Mouse (Mus musculus): ENCODE results near the gene G430095P16Rik. TPM values are rescaled to one million over a fixed set of nuclear protein-coding genes. Genes with fewer than 3 reads are reported as not detected.

G430095P16Rik gene
- polyA plus RNA-seq, 1 experiment from 2014 or later: 2.1 TPM

GRCm38 (mm10) chr8:84716790-84717189 lies 6.0 kb upstream of the G430095P16Rik start:
- Histone ChIP-seq H3K4me1 (peaks cover 36% of the 10 kb centered on the region), H3K27me3 (ENCODE audit: insufficient read depth, poor library complexity, severe bottlenecking) (peaks cover 100% of the 10 kb centered on the region), H3K4me3 (no peak overlapping the region), H3K9me3 (no peaks in the 10 kb centered on the region), H3K36me3 (no peaks in the 10 kb centered on the region), H3K27ac (no peak overlapping the region)
- DNase-seq (ENCODE audit: low spot score): no peak
- 85% methylated on average over 11 of the region's 11 CpGs for WGBS

GRCm38 (mm10) chr8:84718476-84718875 lies 4.3 kb upstream of the G430095P16Rik start:
- 81% methylated on average over 5 of the region's 5 CpGs for WGBS
- Histone ChIP-seq H3K27ac (no peak overlapping the region), H3K27me3 (ENCODE audit: insufficient read depth, poor library complexity, severe bottlenecking) (peaks cover 92% of the 10 kb centered on the region), H3K36me3 (no peaks in the 10 kb centered on the region), H3K9me3 (no peaks in the 10 kb centered on the region), H3K4me1 (peaks cover 35% of the 10 kb centered on the region), H3K4me3 (no peak overlapping the region)
- DNase-seq (ENCODE audit: low spot score): no peak

- DNase-seq (ENCODE audit: low spot score): no peak
- H3K4me3 ChIP-seq: no peak overlapping the region
- no peaks in the 10 kb centered on the region for H3K36me3 ChIP-seq
- WGBS: 81% methylated on average over 5 of the region's 5 CpGs
- no peaks in the 10 kb centered on the region for H3K9me3 ChIP-seq
- H3K4me1 ChIP-seq: peaks cover 35% of the 10 kb centered on the region
- peaks cover 92% of the 10 kb centered on the region for H3K27me3 ChIP-seq (ENCODE audit: insufficient read depth, poor library complexity, severe bottlenecking)
- H3K27ac ChIP-seq: no peak overlapping the region
Measured at GRCm38 (mm10) chr8:84718959-84719690, 3.7 kb upstream of the G430095P16Rik start.

GRCm38 (mm10) chr8:84722530-84722849 lies 317 bp upstream of the G430095P16Rik start:
- peak overlapping the region; percentile 87 for H3K27ac ChIP-seq
- peaks cover 75% of the 10 kb centered on the region for H3K27me3 ChIP-seq (ENCODE audit: insufficient read depth, poor library complexity, severe bottlenecking)
- no peaks in the 10 kb centered on the region for H3K36me3 ChIP-seq
- no peak for DNase-seq (ENCODE audit: low spot score)
- 61% methylated on average over 6 of the region's 6 CpGs for WGBS
- peak overlapping the region; percentile 38 for H3K4me3 ChIP-seq
- H3K4me1 ChIP-seq: peaks cover 58% of the 10 kb centered on the region
- no peaks in the 10 kb centered on the region for H3K9me3 ChIP-seq

GRCm38 (mm10) chr8:84723571-84723900 lies 729 bp downstream of the G430095P16Rik start:
- Histone ChIP-seq H3K36me3 (no peaks in the 10 kb centered on the region), H3K9me3 (no peaks in the 10 kb centered on the region), H3K4me1 (peaks cover 68% of the 10 kb centered on the region), H3K27me3 (ENCODE audit: insufficient read depth, poor library complexity, severe bottlenecking) (peaks cover 71% of the 10 kb centered on the region), H3K4me3 (peak overlapping the region; percentile 38), H3K27ac (peak overlapping the region; percentile 87)
- DNase-seq (ENCODE audit: low spot score): no peak
- 28% methylated on average over 7 of the region's 7 CpGs for WGBS

- Histone ChIP-seq H3K27ac (peak overlapping the region; percentile 87), H3K27me3 (ENCODE audit: insufficient read depth, poor library complexity, severe bottlenecking) (peaks cover 70% of the 10 kb centered on the region), H3K9me3 (no peaks in the 10 kb centered on the region), H3K4me1 (peaks cover 73% of the 10 kb centered on the region), H3K36me3 (no peaks in the 10 kb centered on the region), H3K4me3 (peak overlapping the region; percentile 17; the same call in 1 of the 2 replicates)
- no peak for DNase-seq (ENCODE audit: low spot score)
- 38% methylated on average over 9 of the region's 9 CpGs for WGBS
Measured at GRCm38 (mm10) chr8:84724683-84725082, 1.9 kb downstream of the G430095P16Rik start.

GRCm38 (mm10) chr8:84725246-84725940 lies 2.6 kb downstream of the G430095P16Rik start:
- H3K4me3 ChIP-seq: 0 out of 2 replicates have a peak overlapping the region, but pooled peaks have one; percentile 7
- peaks cover 70% of the 10 kb centered on the region for H3K27me3 ChIP-seq (ENCODE audit: insufficient read depth, poor library complexity, severe bottlenecking)
- H3K4me1 ChIP-seq: peaks cover 80% of the 10 kb centered on the region
- DNase-seq (ENCODE audit: low spot score): no peak
- WGBS: 50% methylated on average over 10 of the region's 10 CpGs
- H3K36me3 ChIP-seq: no peaks in the 10 kb centered on the region
- H3K9me3 ChIP-seq: no peaks in the 10 kb centered on the region
- peak overlapping the region; percentile 87 for H3K27ac ChIP-seq

- WGBS: 17% methylated on average over 3 of the region's 3 CpGs
- Histone ChIP-seq H3K9me3 (no peaks in the 10 kb centered on the region), H3K27me3 (ENCODE audit: insufficient read depth, poor library complexity, severe bottlenecking) (peaks cover 70% of the 10 kb centered on the region), H3K27ac (peak overlapping the region; percentile 87; the same call in 1 of the 2 replicates), H3K4me1 (peaks cover 85% of the 10 kb centered on the region), H3K36me3 (no peaks in the 10 kb centered on the region), H3K4me3 (no peak overlapping the region)
- DNase-seq (ENCODE audit: low spot score): no peak
Measured at GRCm38 (mm10) chr8:84725941-84726259, 3.1 kb downstream of the G430095P16Rik start.

- no peak overlapping the region for H3K4me3 ChIP-seq
- H3K27ac ChIP-seq: peak overlapping the region; percentile 74
- DNase-seq (ENCODE audit: low spot score): no peak
Measured at GRCm38 (mm10) chr8:84728474-84728873, 5.7 kb downstream of the G430095P16Rik start.

GRCm38 (mm10) chr8:84729921-84730362 lies 7.1 kb downstream of the G430095P16Rik start:
- Histone ChIP-seq H3K4me3 (peak overlapping the region; percentile 27; the same call in 1 of the 2 replicates), H3K36me3 (no peaks in the 10 kb centered on the region), H3K27ac (peak overlapping the region; percentile 87), H3K4me1 (peaks cover 87% of the 10 kb centered on the region), H3K9me3 (no peaks in the 10 kb centered on the region), H3K27me3 (ENCODE audit: insufficient read depth, poor library complexity, severe bottlenecking) (peaks cover 75% of the 10 kb centered on the region)
- 84% methylated on average over 16 of the region's 16 CpGs for WGBS
- DNase-seq (ENCODE audit: low spot score): no peak

More at GRCm38 (mm10) chr8:84728474-84728873, 5.7 kb downstream of the G430095P16Rik start:
- H3K36me3 ChIP-seq: no peaks in the 10 kb centered on the region
- WGBS: 80% methylated on average over 3 of the region's 3 CpGs
- peaks cover 75% of the 10 kb centered on the region for H3K27me3 ChIP-seq (ENCODE audit: insufficient read depth, poor library complexity, severe bottlenecking)
- peaks cover 96% of the 10 kb centered on the region for H3K4me1 ChIP-seq
- H3K9me3 ChIP-seq: no peaks in the 10 kb centered on the region

- peaks cover 87% of the 10 kb centered on the region for H3K4me1 ChIP-seq
- H3K27ac ChIP-seq: peak overlapping the region; percentile 87
- H3K36me3 ChIP-seq: no peaks in the 10 kb centered on the region
- no peaks in the 10 kb centered on the region for H3K9me3 ChIP-seq
- peak overlapping the region; percentile 27 for H3K4me3 ChIP-seq
- peak; percentile 96 for DNase-seq (ENCODE audit: low spot score)
- peaks cover 78% of the 10 kb centered on the region for H3K27me3 ChIP-seq (ENCODE audit: insufficient read depth, poor library complexity, severe bottlenecking)
- WGBS: 20% methylated on average over 9 of the region's 9 CpGs
Measured at GRCm38 (mm10) chr8:84730541-84731370, 7.9 kb downstream of the G430095P16Rik start.

- Histone ChIP-seq H3K27me3 (ENCODE audit: insufficient read depth, poor library complexity, severe bottlenecking) (peaks cover 87% of the 10 kb centered on the region), H3K4me3 (no peak overlapping the region)
- 60% methylated on average over 11 of the region's 11 CpGs for WGBS
Measured at GRCm38 (mm10) chr8:84731371-84732177, 8.8 kb downstream of the G430095P16Rik start.

More at GRCm38 (mm10) chr8:84731371-84732177, 8.8 kb downstream of the G430095P16Rik start:
- no peaks in the 10 kb centered on the region for H3K9me3 ChIP-seq
- peak overlapping the region; percentile 87 for H3K27ac ChIP-seq
- H3K4me1 ChIP-seq: peaks cover 85% of the 10 kb centered on the region
- no peak for DNase-seq (ENCODE audit: low spot score)
- H3K36me3 ChIP-seq: no peaks in the 10 kb centered on the region

Data from heart, embryonic 10.5 days (tissue).